In genomic region chr5:114664139-114664538, GRCm38 (mm10) we compare ENCODE assay signal across 26 mouse cellular contexts. TPM values are rescaled to one million over a fixed set of nuclear protein-coding genes. Genes with fewer than 3 reads are reported as not detected.
DNase-seq lines count a peak whose midpoint lies in the region; ATAC-seq and TF ChIP-seq lines count a peak whose summit lies in the region.
"Had no signal": no experiment of that assay in that cellular context is flagged by ENCODE, and none has a peak within 500 bp of the region (broad histone marks: within the 10 kb centered on the region; RNA-seq: fewer than 3 reads in every experiment).

No protein-coding gene starts in this region.

- H3K36me3 ChIP-seq in embryonic facial prominence, embryonic 13.5 days, result no peaks in the 10 kb centered on the region
- no peaks in the 10 kb centered on the region for H3K36me3 ChIP-seq in embryonic facial prominence, embryonic 10.5 days (replicated peaks)
- H3K36me3 ChIP-seq in ES-Bruce4 (ENCODE audit: control insufficient read depth, insufficient read depth, low read length, poor library complexity, severe bottlenecking), result no peaks in the 10 kb centered on the region
- no peaks in the 10 kb centered on the region for H3K36me3 ChIP-seq in hindbrain, embryonic 16.5 days (ENCODE audit: control insufficient read depth, insufficient read depth, low read length)

- peak overlapping the region; percentile 78; the same call in 1 of the 2 replicates for H3K27ac ChIP-seq in embryonic facial prominence, embryonic 13.5 days
- no peak overlapping the region for H3K27ac ChIP-seq in embryonic facial prominence, embryonic 10.5 days (replicated peaks)
- H3K27ac ChIP-seq in ES-Bruce4 (ENCODE audit: insufficient read depth, low read length), result peak overlapping the region; percentile 21; the same call in 1 of the 2 replicates
- no peak overlapping the region for H3K27ac ChIP-seq in hindbrain, embryonic 16.5 days (ENCODE audit: low read depth, low read length)

- no peaks in the 10 kb centered on the region for H3K9me3 ChIP-seq in embryonic facial prominence, embryonic 13.5 days
- H3K9me3 ChIP-seq in embryonic facial prominence, embryonic 10.5 days, result no peaks in the 10 kb centered on the region
- no peaks in the 10 kb centered on the region for H3K9me3 ChIP-seq in ES-Bruce4 (replicated peaks; ENCODE audit: control insufficient read depth, insufficient read depth, low read length, poor library complexity, severe bottlenecking)
- no peaks in the 10 kb centered on the region for H3K9me3 ChIP-seq in hindbrain, embryonic 16.5 days (ENCODE audit: control insufficient read depth, low read length)
- H3K9me3 ChIP-seq: G1E had no signal

- TF ChIP-seq EP300 in ES-Bruce4 (IDR thresholded peaks at IDR 0.05; ENCODE audit: insufficient read depth, low read depth, low read length), result peak; percentile 76; the same call in 1 of the 2 replicates

- H3K27me3 ChIP-seq in embryonic facial prominence, embryonic 13.5 days, result peaks cover 11% of the 10 kb centered on the region
- peaks cover 27% of the 10 kb centered on the region for H3K27me3 ChIP-seq in embryonic facial prominence, embryonic 10.5 days (replicated peaks; ENCODE audit: low read depth, poor library complexity, severe bottlenecking)
- H3K27me3 ChIP-seq in ES-Bruce4 (ENCODE audit: control insufficient read depth, insufficient read depth, low read length, poor library complexity, severe bottlenecking), result no peaks in the 10 kb centered on the region
- H3K27me3 ChIP-seq in hindbrain, embryonic 16.5 days (replicated peaks; ENCODE audit: control insufficient read depth, insufficient read depth, low read length), result peaks cover 6% of the 10 kb centered on the region
- H3K27me3 ChIP-seq: CH12.LX, Patski had no signal

- no peak overlapping the region for H3K9ac ChIP-seq in embryonic facial prominence, embryonic 13.5 days
- H3K9ac ChIP-seq in ES-Bruce4 (ENCODE audit: low read depth, poor library complexity, severe bottlenecking), result no peak overlapping the region
- H3K9ac ChIP-seq in hindbrain, embryonic 16.5 days (ENCODE audit: low read depth, low read length), result no peak overlapping the region

- H3K4me3 ChIP-seq in embryonic facial prominence, embryonic 13.5 days, result no peak overlapping the region
- H3K4me3 ChIP-seq in embryonic facial prominence, embryonic 10.5 days, result no peak overlapping the region
- no peak overlapping the region for H3K4me3 ChIP-seq in ES-Bruce4 (ENCODE audit: low read depth, low read length)
- H3K4me3 ChIP-seq in hindbrain, embryonic 16.5 days (ENCODE audit: low read length), result no peak overlapping the region

- TF ChIP-seq POLR2A in ES-Bruce4 (IDR thresholded peaks at IDR 0.05; ENCODE audit: insufficient read depth, low read length), result no peak

- H3K4me1 ChIP-seq in embryonic facial prominence, embryonic 13.5 days, result peaks cover 31% of the 10 kb centered on the region
- peaks cover 31% of the 10 kb centered on the region for H3K4me1 ChIP-seq in embryonic facial prominence, embryonic 10.5 days
- peaks cover 8% of the 10 kb centered on the region for H3K4me1 ChIP-seq in ES-Bruce4 (ENCODE audit: control insufficient read depth, insufficient read depth, low read length)
- peaks cover 6% of the 10 kb centered on the region for H3K4me1 ChIP-seq in hindbrain, embryonic 16.5 days (ENCODE audit: control insufficient read depth, insufficient read depth, low read depth, low read length)

- H3K4me2 ChIP-seq in embryonic facial prominence, embryonic 13.5 days, result no peak overlapping the region
- H3K4me2 ChIP-seq in hindbrain, embryonic 16.5 days (ENCODE audit: low read length), result no peak overlapping the region

- ATAC-seq in embryonic facial prominence, embryonic 13.5 days (ENCODE audit: insufficient number of reproducible peaks, insufficient read depth, low FRiP score, low TSS enrichment, low read depth), result no peak
- no peak for ATAC-seq in hindbrain, embryonic 16.5 days
- ATAC-seq: activated CD4-positive, CD25-positive, alpha-beta regulatory T cell, adult 4 months; CD4-positive, CD25-positive, alpha-beta regulatory T cell, adult 4 months; Patski had no signal

- no peak for TF ChIP-seq CTCF in ES-Bruce4 (IDR thresholded peaks at IDR 0.05; ENCODE audit: low read depth, low read length)

- no peak for DNase-seq in embryonic facial prominence, embryonic 10.5 days (ENCODE audit: low spot score)
- peak; percentile 62 for DNase-seq in ES-CJ7 (ENCODE audit: low read depth, low spot score)
- peak; percentile 49 for DNase-seq in R1 (ENCODE audit: low read depth, low spot score)
- no peak for DNase-seq in adrenal gland, adult (ENCODE audit: inconsistent age in 2 of 2, low spot score in 1 of 2)
- DNase-seq in embryo, embryonic 11 days, result no peak
- DNase-seq: adrenal gland, adult 2 months; adrenal gland, adult 8-10 months; adrenal gland, postnatal 10 days; adrenal gland, postnatal 14 days; adrenal gland, postnatal 25 days; adrenal gland, postnatal 36 days; B cell, adult 2 months; cerebellum, adult 11 months; cerebellum, adult 11-12 months; cerebellum, adult 18-20 months; cerebellum, adult 2 months; cerebellum, adult 8-10 months; cerebellum, adult 9-10 months had no signal

- WGBS in embryonic facial prominence, embryonic 13.5 days, result 73% methylated on average over 4 of the region's 4 CpGs
- 79% methylated on average over 4 of the region's 4 CpGs for WGBS in embryonic facial prominence, embryonic 10.5 days
- WGBS in hindbrain, embryonic 16.5 days, result 87% methylated on average over 4 of the region's 4 CpGs

RNA-seq across cellular contexts. Expression of gene Trpv4, which starts 5.9 kb away (rescaled TPM):
- 10.8 and 13.9 TPM in 2 replicates for polyA plus RNA-seq in embryonic facial prominence, embryonic 13.5 days (2015; fragmentation: Nextera tagmentation; extraction: Ambion mirVana)
- 0.75 and 0.91 TPM in 2 replicates for polyA plus RNA-seq in embryonic facial prominence, embryonic 10.5 days (2016; fragmentation: Nextera tagmentation; extraction: Ambion mirVana)
- 3.9 and 4.2 TPM in 2 replicates for polyA plus RNA-seq in ES-Bruce4 (2011; ENCODE audit: insufficient read depth, insufficient read length, low read depth, missing spikeins)
- 2.3 and 3.0 TPM in 2 replicates for polyA plus RNA-seq in hindbrain, embryonic 16.5 days (2015; fragmentation: Nextera tagmentation; extraction: Ambion mirVana)

RNA-seq across cellular contexts. Expression of gene Gltp, which starts 26.6 kb away (rescaled TPM):
- 88.4 and 94.6 TPM in 2 replicates for polyA plus RNA-seq in embryonic facial prominence, embryonic 13.5 days (2015; fragmentation: Nextera tagmentation; extraction: Ambion mirVana)
- 75.1 and 79.0 TPM in 2 replicates for polyA plus RNA-seq in embryonic facial prominence, embryonic 10.5 days (2016; fragmentation: Nextera tagmentation; extraction: Ambion mirVana)
- polyA plus RNA-seq in ES-Bruce4 (2011; ENCODE audit: insufficient read depth, insufficient read length, low read depth, missing spikeins), result 60.0 and 61.9 TPM in 2 replicates
- polyA plus RNA-seq in hindbrain, embryonic 16.5 days (2015; fragmentation: Nextera tagmentation; extraction: Ambion mirVana), result 49.9 and 53.4 TPM in 2 replicates

RNA-seq across cellular contexts. Expression of gene Tchp, which starts 43.4 kb away (rescaled TPM):
- polyA plus RNA-seq in embryonic facial prominence, embryonic 13.5 days (2015; fragmentation: Nextera tagmentation; extraction: Ambion mirVana), result 19.6 and 19.8 TPM in 2 replicates
- 20.7 and 22.0 TPM in 2 replicates for polyA plus RNA-seq in embryonic facial prominence, embryonic 10.5 days (2016; fragmentation: Nextera tagmentation; extraction: Ambion mirVana)
- polyA plus RNA-seq in ES-Bruce4 (2011; ENCODE audit: insufficient read depth, insufficient read length, low read depth, missing spikeins), result 11.2 and 11.5 TPM in 2 replicates
- polyA plus RNA-seq in hindbrain, embryonic 16.5 days (2015; fragmentation: Nextera tagmentation; extraction: Ambion mirVana), result 15.6 and 16.9 TPM in 2 replicates

Comparison
In these comparisons a context has a peak if more than half of its experiments do, and no peak if none do; other contexts are left out.
1. H3K27ac ChIP-seq: peak in embryonic facial prominence, embryonic 13.5 days (single experiment) and ES-Bruce4 (single experiment); none in embryonic facial prominence, embryonic 10.5 days (single experiment) and hindbrain, embryonic 16.5 days (single experiment).
2. DNase-seq: peak in ES-CJ7 (single experiment) and R1 (single experiment); none in embryonic facial prominence, embryonic 10.5 days (single experiment), adrenal gland, adult (0 of 2) and embryo, embryonic 11 days (single experiment).